Mouse (Mus musculus) liver, adult 10 weeks (tissue): Measurements from ENCODE around the gene Galnt17. TPM values are rescaled to one million over a fixed set of nuclear protein-coding genes. Genes with fewer than 3 reads are reported as not detected.

Source experiments
- polyA plus RNA-seq: library from polyadenylated mRNA; stranded (reverse); fragments of 350-450 nt; fragmentation: Illumina TruSeq; extraction: RNeasy Lipid Tissue Mini Kit (QIAGEN cat#74804); gene quantifications from one replicate; pipeline ENCODE4 v1.2.3, GENCODE M21; 2014; ENCODE audit warnings: low read depth, low replicate concordance

Galnt17 gene
- polyA plus RNA-seq: not detected

DNA sequence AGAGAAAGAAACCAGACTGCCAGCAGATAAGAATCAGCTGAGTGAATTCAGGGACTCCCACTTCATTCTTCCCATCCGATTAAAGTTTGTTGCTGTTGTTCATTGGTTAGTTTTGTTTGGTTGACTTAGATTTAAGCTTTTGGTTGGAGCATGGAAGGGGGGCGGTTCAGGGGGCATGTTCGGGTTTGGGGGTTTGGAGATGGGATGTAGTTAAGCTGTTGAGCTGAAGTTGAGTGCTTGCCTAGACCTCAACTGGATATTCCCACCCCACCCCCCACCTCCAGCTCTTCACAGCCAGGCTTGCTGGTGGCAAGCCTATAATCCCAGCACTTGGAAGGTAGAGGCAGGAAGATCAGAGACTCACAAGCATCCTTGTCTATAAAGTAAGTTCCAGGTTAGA is at the start of gene Galnt17:
Gene Galnt17 (minus strand): TSS at position 101 of the 400 bp plus-strand sequence.

